Mouse (Mus musculus): ENCODE measurements around the gene Camk2d. TPM values are rescaled to one million over a fixed set of nuclear protein-coding genes. Genes with fewer than 3 reads are reported as not detected.

Camk2d gene
- polyA plus RNA-seq, 1 experiment from 2014 or later, result 15.4 TPM

GRCm38 (mm10) chr3:126780014-126780615 lies 184.0 kb downstream of the Camk2d start:
- no peaks in the 10 kb centered on the region for H3K9me3 ChIP-seq (ENCODE audit: control insufficient read depth, low read length)
- no peak overlapping the region for H3K27ac ChIP-seq (replicated peaks; ENCODE audit: low read depth, low read length)
- H3K36me3 ChIP-seq (ENCODE audit: control insufficient read depth, insufficient read depth, low read length), result no peaks in the 10 kb centered on the region
- H3K9ac ChIP-seq (ENCODE audit: low read length), result no peak overlapping the region
- H3K4me3 ChIP-seq (ENCODE audit: low read depth, low read length), result no peak overlapping the region
- no peak overlapping the region for H3K4me2 ChIP-seq (ENCODE audit: low read depth, severe bottlenecking)
- ATAC-seq (ENCODE audit: insufficient number of reproducible peaks, low FRiP score, low TSS enrichment, low read depth) (no peak), DNase-seq (ENCODE audit: low spot score) (no peak)
- WGBS, result 80% methylated on average over 5 of the region's 5 CpGs
- H3K4me1 ChIP-seq (ENCODE audit: control insufficient read depth, insufficient read depth, low read length), result no peaks in the 10 kb centered on the region
- no peaks in the 10 kb centered on the region for H3K27me3 ChIP-seq (ENCODE audit: control insufficient read depth, insufficient read depth, low read length)

GRCm38 (mm10) chr3:126793035-126793964 lies 197.2 kb downstream of the Camk2d start:
- no peaks in the 10 kb centered on the region for H3K36me3 ChIP-seq (ENCODE audit: control insufficient read depth, insufficient read depth, low read length)
- 69% methylated on average over 2 of the region's 2 CpGs for WGBS
- no peaks in the 10 kb centered on the region for H3K27me3 ChIP-seq (ENCODE audit: control insufficient read depth, insufficient read depth, low read length)
- DNase-seq (ENCODE audit: low spot score) (no peak), ATAC-seq (ENCODE audit: insufficient number of reproducible peaks, low FRiP score, low TSS enrichment, low read depth) (no peak)
- no peak overlapping the region for H3K9ac ChIP-seq (ENCODE audit: low read length)
- H3K4me2 ChIP-seq (ENCODE audit: low read depth, severe bottlenecking), result no peak overlapping the region
- H3K4me1 ChIP-seq (ENCODE audit: control insufficient read depth, insufficient read depth, low read length), result no peaks in the 10 kb centered on the region
- H3K27ac ChIP-seq (replicated peaks; ENCODE audit: low read depth, low read length), result no peak overlapping the region
- H3K4me3 ChIP-seq (ENCODE audit: low read depth, low read length), result no peak overlapping the region
- H3K9me3 ChIP-seq (ENCODE audit: control insufficient read depth, low read length), result no peaks in the 10 kb centered on the region

GRCm38 (mm10) chr3:126795904-126796303 lies 199.8 kb downstream of the Camk2d start:
- H3K9me3 ChIP-seq (ENCODE audit: control insufficient read depth, low read length), result no peaks in the 10 kb centered on the region
- no peak overlapping the region for H3K4me3 ChIP-seq (ENCODE audit: low read depth, low read length)
- no peak overlapping the region for H3K9ac ChIP-seq (ENCODE audit: low read length)
- H3K4me1 ChIP-seq (ENCODE audit: control insufficient read depth, insufficient read depth, low read length), result no peaks in the 10 kb centered on the region
- ATAC-seq (ENCODE audit: insufficient number of reproducible peaks, low FRiP score, low TSS enrichment, low read depth) (no peak), DNase-seq (ENCODE audit: low spot score) (no peak)
- no peak overlapping the region for H3K27ac ChIP-seq (replicated peaks; ENCODE audit: low read depth, low read length)
- H3K4me2 ChIP-seq (ENCODE audit: low read depth, severe bottlenecking), result no peak overlapping the region
- 87% methylated on average over 3 of the region's 3 CpGs for WGBS
- H3K27me3 ChIP-seq (ENCODE audit: control insufficient read depth, insufficient read depth, low read length), result no peaks in the 10 kb centered on the region
- H3K36me3 ChIP-seq (ENCODE audit: control insufficient read depth, insufficient read depth, low read length), result no peaks in the 10 kb centered on the region

- Histone ChIP-seq H3K27me3 (ENCODE audit: control insufficient read depth, insufficient read depth, low read length) (no peaks in the 10 kb centered on the region), H3K4me3 (ENCODE audit: low read depth, low read length) (no peak overlapping the region), H3K9me3 (ENCODE audit: control insufficient read depth, low read length) (no peaks in the 10 kb centered on the region), H3K4me1 (ENCODE audit: control insufficient read depth, insufficient read depth, low read length) (no peaks in the 10 kb centered on the region), H3K9ac (ENCODE audit: low read length) (no peak overlapping the region), H3K36me3 (ENCODE audit: control insufficient read depth, insufficient read depth, low read length) (no peaks in the 10 kb centered on the region), H3K27ac (replicated peaks; ENCODE audit: low read depth, low read length) (no peak overlapping the region), H3K4me2 (ENCODE audit: low read depth, severe bottlenecking) (no peak overlapping the region)
- DNase-seq (ENCODE audit: low spot score) (no peak), ATAC-seq (ENCODE audit: insufficient number of reproducible peaks, low FRiP score, low TSS enrichment, low read depth) (no peak)
- WGBS, result 93% methylated on average over 3 of the region's 3 CpGs
These were observed 200.9 kb downstream of the Camk2d start for GRCm38 (mm10) chr3:126797025-126797424.

- ATAC-seq (ENCODE audit: insufficient number of reproducible peaks, low FRiP score, low TSS enrichment, low read depth) (no peak), DNase-seq (ENCODE audit: low spot score) (no peak)
- WGBS, result 92% methylated on average over 3 of the region's 3 CpGs
- Histone ChIP-seq H3K9me3 (ENCODE audit: control insufficient read depth, low read length) (no peaks in the 10 kb centered on the region), H3K27ac (replicated peaks; ENCODE audit: low read depth, low read length) (no peak overlapping the region), H3K4me2 (ENCODE audit: low read depth, severe bottlenecking) (no peak overlapping the region), H3K4me3 (ENCODE audit: low read depth, low read length) (no peak overlapping the region), H3K36me3 (ENCODE audit: control insufficient read depth, insufficient read depth, low read length) (no peaks in the 10 kb centered on the region), H3K4me1 (ENCODE audit: control insufficient read depth, insufficient read depth, low read length) (no peaks in the 10 kb centered on the region), H3K9ac (ENCODE audit: low read length) (no peak overlapping the region), H3K27me3 (ENCODE audit: control insufficient read depth, insufficient read depth, low read length) (no peaks in the 10 kb centered on the region)
These were observed 201.7 kb downstream of the Camk2d start for GRCm38 (mm10) chr3:126797810-126798209.

- H3K9ac ChIP-seq (ENCODE audit: low read length), result no peak overlapping the region
- no peaks in the 10 kb centered on the region for H3K9me3 ChIP-seq (ENCODE audit: control insufficient read depth, low read length)
- no peaks in the 10 kb centered on the region for H3K36me3 ChIP-seq (ENCODE audit: control insufficient read depth, insufficient read depth, low read length)
- H3K4me3 ChIP-seq (ENCODE audit: low read depth, low read length), result no peak overlapping the region
- H3K4me1 ChIP-seq (ENCODE audit: control insufficient read depth, insufficient read depth, low read length), result no peaks in the 10 kb centered on the region
- H3K4me2 ChIP-seq (ENCODE audit: low read depth, severe bottlenecking), result no peak overlapping the region
- ATAC-seq (ENCODE audit: insufficient number of reproducible peaks, low FRiP score, low TSS enrichment, low read depth) (no peak), DNase-seq (ENCODE audit: low spot score) (no peak)
- no peaks in the 10 kb centered on the region for H3K27me3 ChIP-seq (ENCODE audit: control insufficient read depth, insufficient read depth, low read length)
- no peak overlapping the region for H3K27ac ChIP-seq (replicated peaks; ENCODE audit: low read depth, low read length)
- 93% methylated on average over 6 of the region's 6 CpGs for WGBS
These were observed 206.9 kb downstream of the Camk2d start for GRCm38 (mm10) chr3:126802988-126803387.

- no peak overlapping the region for H3K4me3 ChIP-seq (ENCODE audit: low read depth, low read length)
- H3K4me1 ChIP-seq (ENCODE audit: control insufficient read depth, insufficient read depth, low read length), result no peaks in the 10 kb centered on the region
- no peak overlapping the region for H3K27ac ChIP-seq (replicated peaks; ENCODE audit: low read depth, low read length)
- DNase-seq (ENCODE audit: low spot score) (no peak), ATAC-seq (ENCODE audit: insufficient number of reproducible peaks, low FRiP score, low TSS enrichment, low read depth) (no peak)
- H3K9me3 ChIP-seq (ENCODE audit: control insufficient read depth, low read length), result no peaks in the 10 kb centered on the region
- no peak overlapping the region for H3K4me2 ChIP-seq (ENCODE audit: low read depth, severe bottlenecking)
- WGBS, result 91% methylated on average over 5 of the region's 5 CpGs
- H3K9ac ChIP-seq (ENCODE audit: low read length), result no peak overlapping the region
- H3K27me3 ChIP-seq (ENCODE audit: control insufficient read depth, insufficient read depth, low read length), result no peaks in the 10 kb centered on the region
- no peaks in the 10 kb centered on the region for H3K36me3 ChIP-seq (ENCODE audit: control insufficient read depth, insufficient read depth, low read length)
These were observed 208.9 kb downstream of the Camk2d start for GRCm38 (mm10) chr3:126804968-126805367.

- Histone ChIP-seq H3K27ac (replicated peaks; ENCODE audit: low read depth, low read length) (no peak overlapping the region), H3K36me3 (ENCODE audit: control insufficient read depth, insufficient read depth, low read length) (no peaks in the 10 kb centered on the region), H3K4me3 (ENCODE audit: low read depth, low read length) (no peak overlapping the region), H3K9ac (ENCODE audit: low read length) (no peak overlapping the region), H3K27me3 (ENCODE audit: control insufficient read depth, insufficient read depth, low read length) (no peaks in the 10 kb centered on the region), H3K9me3 (ENCODE audit: control insufficient read depth, low read length) (no peaks in the 10 kb centered on the region), H3K4me1 (ENCODE audit: control insufficient read depth, insufficient read depth, low read length) (no peaks in the 10 kb centered on the region), H3K4me2 (ENCODE audit: low read depth, severe bottlenecking) (no peak overlapping the region)
- WGBS, result 94% methylated on average over 4 of the region's 4 CpGs
- DNase-seq (ENCODE audit: low spot score) (no peak), ATAC-seq (ENCODE audit: insufficient number of reproducible peaks, low FRiP score, low TSS enrichment, low read depth) (no peak)
These were observed 210.0 kb downstream of the Camk2d start for GRCm38 (mm10) chr3:126806145-126806544.
